Mouse (Mus musculus) bone marrow macrophage, adult 2 months (primary cell): Measurements from ENCODE around the gene Prrt3.

ENCODE experiments used
- CTCF ChIP-seq: IDR thresholded peaks from 2 replicates; pipeline ENCODE4 v1.5.1; 2012; ENCODE audit warnings: low read depth, mild to moderate bottlenecking, low read length, moderate library complexity
- POLR2A ChIP-seq: IDR thresholded peaks from 2 replicates; pipeline ENCODE4 v1.6.1; 2012; ENCODE audit warnings: mild to moderate bottlenecking, low read depth, low read length, borderline replicate concordance

- TF ChIP-seq POLR2A, result no peak
- TF ChIP-seq CTCF, result no peak
Observed at GRCm38 (mm10) chr6:113501388-113502084, at the start of gene Prrt3.
